Mouse (Mus musculus) intestine, postnatal 0 days (tissue): ENCODE results near the gene Tmem132b. TPM values are rescaled to one million over a fixed set of nuclear protein-coding genes. Genes with fewer than 3 reads are reported as not detected.

ENCODE experiments used
- ATAC-seq: fragments of 200-750 bp; cut with Nextera tagmentation; 2 replicates; pipeline ENCODE4 v1.8.0; 2017; ENCODE audit warnings: mild to moderate bottlenecking, moderate TSS enrichment, moderate library complexity
- H3K27ac ChIP-seq: fragments of 300-500 bp; sonication (generic); 2 replicates; pipeline ENCODE4 v1.5.1; 2014; ENCODE audit warnings: mild to moderate bottlenecking, low read depth, low read length, moderate library complexity
- H3K27me3 ChIP-seq: fragments of 300-500 bp; sonication (generic); replicated peaks from 2 replicates; pipeline ENCODE4 v1.6.1; 2014; ENCODE audit warnings: low read length, mixed read lengths; ENCODE audit not compliant: control insufficient read depth, insufficient read depth
- H3K36me3 ChIP-seq: fragments of 300-500 bp; sonication (generic); 2 replicates; pipeline ENCODE4 v1.6.1; 2014; ENCODE audit warnings: mild to moderate bottlenecking, moderate library complexity; ENCODE audit not compliant: control insufficient read depth, insufficient read depth
- H3K4me1 ChIP-seq: fragments of 300-500 bp; sonication (generic); replicated peaks from 2 replicates; pipeline ENCODE4 v1.6.1; 2014; ENCODE audit warnings: antibody characterized with exemption, low read length, mixed read lengths; ENCODE audit not compliant: control insufficient read depth, insufficient read depth
- H3K4me2 ChIP-seq: fragments of 300-500 bp; sonication (generic); replicated peaks from 2 replicates; pipeline ENCODE4 v1.6.1; 2014; ENCODE audit warnings: low read depth, mild to moderate bottlenecking, moderate library complexity
- H3K4me3 ChIP-seq: fragments of 300-500 bp; sonication (generic); 2 replicates; pipeline ENCODE4 v1.5.1; 2014; ENCODE audit warnings: low read depth, low read length
- H3K9ac ChIP-seq: fragments of 300-500 bp; sonication (generic); 2 replicates; pipeline ENCODE4 v1.6.1; 2014; ENCODE audit warnings: mild to moderate bottlenecking, low read depth, low read length
- H3K9me3 ChIP-seq: fragments of 300-500 bp; sonication (generic); 2 replicates; pipeline ENCODE4 v1.6.1; 2016; ENCODE audit warnings: mixed run types; ENCODE audit not compliant: control insufficient read depth
- CTCF ChIP-seq: sonication (generic); IDR thresholded peaks from 2 replicates; pipeline ENCODE4 v1.5.1; 2016; ENCODE audit warnings: low read depth, mild to moderate bottlenecking, control low read depth, antibody characterized with exemption, moderate library complexity
- WGBS: fragments of 180-500 bp; shearing (Covaris S2); extraction: QIAGEN DNeasy Blood & Tissue Kit; methylation state at CpG from one replicate; pipeline ENCODE4 v1.1.7; 2014; 5-methylcytosine and 5-hydroxymethylcytosine counted together
- polyA plus RNA-seq: library from polyadenylated mRNA; unstranded; fragments of >200 nt; fragmentation: Nextera tagmentation; extraction: Ambion mirVana; gene quantifications from 2 replicates; pipeline ENCODE4 v1.2.1, GENCODE M21; 2015

Tmem132b gene
- polyA plus RNA-seq, 1 experiment from 2014 or later, result 0.25 TPM

GRCm38 (mm10) chr5:125555732-125556131 is 24.2 kb downstream of the Tmem132b start:
- no peaks in the 10 kb centered on the region for H3K36me3 ChIP-seq
- H3K27me3 ChIP-seq, result no peaks in the 10 kb centered on the region
- ATAC-seq, result no peak
- 55% methylated on average over 5 of the region's 5 CpGs for WGBS
- no peaks in the 10 kb centered on the region for H3K4me1 ChIP-seq
- H3K27ac ChIP-seq, result no peak overlapping the region
- no peak overlapping the region for H3K4me3 ChIP-seq
- no peak overlapping the region for H3K9ac ChIP-seq
- no peak overlapping the region for H3K4me2 ChIP-seq
- TF ChIP-seq CTCF, result no peak
- H3K9me3 ChIP-seq, result no peaks in the 10 kb centered on the region

- no peaks in the 10 kb centered on the region for H3K9me3 ChIP-seq
- H3K9ac ChIP-seq, result no peak overlapping the region
- no peak overlapping the region for H3K4me3 ChIP-seq
- WGBS, result 43% methylated on average over 6 of the region's 6 CpGs
- no peaks in the 10 kb centered on the region for H3K4me1 ChIP-seq
- H3K4me2 ChIP-seq, result no peak overlapping the region
- TF ChIP-seq CTCF, result no peak
- no peaks in the 10 kb centered on the region for H3K27me3 ChIP-seq
- H3K27ac ChIP-seq, result no peak overlapping the region
- ATAC-seq, result no peak
- no peaks in the 10 kb centered on the region for H3K36me3 ChIP-seq
Observed at GRCm38 (mm10) chr5:125563492-125563891, 31.9 kb downstream of the Tmem132b start.

- Histone ChIP-seq H3K4me2 (no peak overlapping the region), H3K9ac (no peak overlapping the region), H3K27ac (no peak overlapping the region), H3K36me3 (no peaks in the 10 kb centered on the region), H3K4me1 (no peaks in the 10 kb centered on the region), H3K4me3 (no peak overlapping the region), H3K9me3 (no peaks in the 10 kb centered on the region), H3K27me3 (no peaks in the 10 kb centered on the region)
- no peak for ATAC-seq
- 73% methylated on average over 11 of the region's 11 CpGs for WGBS
- no peak for TF ChIP-seq CTCF
Observed at GRCm38 (mm10) chr5:125565725-125566124, 34.2 kb downstream of the Tmem132b start.

- Histone ChIP-seq H3K4me2 (no peak overlapping the region), H3K36me3 (no peaks in the 10 kb centered on the region), H3K27me3 (no peaks in the 10 kb centered on the region), H3K9ac (no peak overlapping the region), H3K9me3 (no peaks in the 10 kb centered on the region), H3K4me1 (no peaks in the 10 kb centered on the region), H3K27ac (no peak overlapping the region), H3K4me3 (no peak overlapping the region)
- no peak for TF ChIP-seq CTCF
- no peak for ATAC-seq
Observed at GRCm38 (mm10) chr5:125568457-125568856, 36.9 kb downstream of the Tmem132b start.

GRCm38 (mm10) chr5:125572011-125572410 is 40.4 kb downstream of the Tmem132b start:
- Histone ChIP-seq H3K4me3 (no peak overlapping the region), H3K9ac (no peak overlapping the region), H3K4me2 (no peak overlapping the region), H3K9me3 (no peaks in the 10 kb centered on the region), H3K27me3 (no peaks in the 10 kb centered on the region), H3K36me3 (no peaks in the 10 kb centered on the region), H3K4me1 (no peaks in the 10 kb centered on the region), H3K27ac (no peak overlapping the region)
- ATAC-seq, result no peak
- no peak for TF ChIP-seq CTCF
- 88% methylated on average over 5 of the region's 5 CpGs for WGBS

- no peaks in the 10 kb centered on the region for H3K4me1 ChIP-seq
- no peak overlapping the region for H3K27ac ChIP-seq
- ATAC-seq, result no peak
- H3K36me3 ChIP-seq, result no peaks in the 10 kb centered on the region
- H3K27me3 ChIP-seq, result no peaks in the 10 kb centered on the region
- H3K9ac ChIP-seq, result no peak overlapping the region
- no peaks in the 10 kb centered on the region for H3K9me3 ChIP-seq
- no peak overlapping the region for H3K4me3 ChIP-seq
- no peak overlapping the region for H3K4me2 ChIP-seq
- 24% methylated on average over 8 of the region's 8 CpGs for WGBS
- TF ChIP-seq CTCF, result no peak
Observed at GRCm38 (mm10) chr5:125574886-125575285, 43.3 kb downstream of the Tmem132b start.

- H3K9me3 ChIP-seq, result no peaks in the 10 kb centered on the region
- 72% methylated on average over 2 of the region's 2 CpGs for WGBS
- no peaks in the 10 kb centered on the region for H3K4me1 ChIP-seq
- no peak overlapping the region for H3K27ac ChIP-seq
- no peaks in the 10 kb centered on the region for H3K36me3 ChIP-seq
- H3K9ac ChIP-seq, result no peak overlapping the region
- H3K4me2 ChIP-seq, result no peak overlapping the region
- ATAC-seq, result no peak
- H3K27me3 ChIP-seq, result no peaks in the 10 kb centered on the region
- TF ChIP-seq CTCF, result no peak
- H3K4me3 ChIP-seq, result no peak overlapping the region
Observed at GRCm38 (mm10) chr5:125575866-125576265, 44.3 kb downstream of the Tmem132b start.
